In genomic region chr2:169730551-169730996, GRCm38 (mm10) we compare ENCODE assay signal across 12 mouse cellular contexts.
DNase-seq lines count a peak whose midpoint lies in the region; ATAC-seq and TF ChIP-seq lines count a peak whose summit lies in the region.
"Had no signal": no experiment of that assay in that cellular context is flagged by ENCODE, and none has a peak within 500 bp of the region (broad histone marks: within the 10 kb centered on the region; RNA-seq: fewer than 3 reads in every experiment).

No protein-coding gene starts in this region.

- no peak overlapping the region for H3K27ac ChIP-seq in liver, postnatal 0 days (ENCODE audit: low read depth)
- H3K27ac ChIP-seq in liver, embryonic 12.5 days = no peak overlapping the region
- peak overlapping the region; percentile 7; the same call in 1 of the 2 replicates for H3K27ac ChIP-seq in heart, postnatal 0 days (ENCODE audit: low read depth)
- no peak overlapping the region for H3K27ac ChIP-seq in hindbrain, embryonic 10.5 days
- H3K27ac ChIP-seq: kidney, postnatal 0 days; lung, embryonic 15.5 days had no signal

- peaks cover 8% of the 10 kb centered on the region; the same call in 1 of the 2 replicates for H3K4me1 ChIP-seq in liver, postnatal 0 days (ENCODE audit: insufficient read depth)
- H3K4me1 ChIP-seq in liver, embryonic 12.5 days = 0 out of 2 replicates have a peak, but pooled peaks cover 3% of the 10 kb centered on the region
- peaks cover 13% of the 10 kb centered on the region; the same call in 1 of the 2 replicates for H3K4me1 ChIP-seq in heart, postnatal 0 days (ENCODE audit: control insufficient read depth, insufficient read depth)
- peaks cover 30% of the 10 kb centered on the region for H3K4me1 ChIP-seq in hindbrain, embryonic 10.5 days (replicated peaks)

- intact Hi-C loops in left cerebral cortex, postnatal 25 days (cut with DNase I) = no loop called here

- H3K9ac ChIP-seq in liver, postnatal 0 days (replicated peaks) = no peak overlapping the region
- no peak overlapping the region for H3K9ac ChIP-seq in liver, embryonic 12.5 days
- no peak overlapping the region for H3K9ac ChIP-seq in heart, postnatal 0 days (replicated peaks; ENCODE audit: low read depth, low read length)
- H3K9ac ChIP-seq: lung, embryonic 15.5 days had no signal

- ATAC-seq in liver, postnatal 0 days = peak; percentile 85
- no peak for ATAC-seq in liver, embryonic 12.5 days
- ATAC-seq in Patski = peak; percentile 60
- peak; percentile 56 for ATAC-seq in heart, postnatal 0 days (ENCODE audit: insufficient read depth, low read depth)
- ATAC-seq: CD4-positive, CD25-positive, alpha-beta regulatory T cell, adult 4 months had no signal

- CTCF ChIA-PET in Patski (lab: Charles Lee) = no interaction called here

- WGBS in liver, postnatal 0 days (ENCODE audit: insufficient replicate concordance) = 61% methylated on average over 7 of the region's 7 CpGs
- WGBS in liver, embryonic 12.5 days (ENCODE audit: insufficient replicate concordance) = 62% methylated on average over 7 of the region's 7 CpGs
- WGBS in heart, postnatal 0 days = 43% methylated on average over 7 of the region's 7 CpGs
- 88% methylated on average over 7 of the region's 7 CpGs for WGBS in hindbrain, embryonic 10.5 days

- H3K9me3 ChIP-seq in liver, postnatal 0 days (ENCODE audit: low read length) = no peaks in the 10 kb centered on the region
- H3K9me3 ChIP-seq in liver, embryonic 12.5 days (replicated peaks) = no peaks in the 10 kb centered on the region
- no peaks in the 10 kb centered on the region for H3K9me3 ChIP-seq in heart, postnatal 0 days (replicated peaks; ENCODE audit: control insufficient read depth, low read length)
- no peaks in the 10 kb centered on the region for H3K9me3 ChIP-seq in hindbrain, embryonic 10.5 days
- H3K9me3 ChIP-seq: lung, embryonic 15.5 days had no signal

- TF ChIP-seq EP300 in liver, postnatal 0 days (IDR thresholded peaks at IDR 0.05; ENCODE audit: low read depth) = no peak
- TF ChIP-seq EP300 in heart, postnatal 0 days (IDR thresholded peaks at IDR 0.05; ENCODE audit: low read depth) = no peak

- H3K4me2 ChIP-seq in liver, postnatal 0 days (ENCODE audit: low read depth, low read length) = no peak overlapping the region
- no peak overlapping the region for H3K4me2 ChIP-seq in liver, embryonic 12.5 days
- H3K4me2 ChIP-seq in heart, postnatal 0 days (ENCODE audit: low read depth, low read length) = no peak overlapping the region
- H3K4me2 ChIP-seq: lung, embryonic 15.5 days had no signal

- no peaks in the 10 kb centered on the region for H3K27me3 ChIP-seq in liver, postnatal 0 days (ENCODE audit: insufficient read depth, low read length)
- H3K27me3 ChIP-seq in liver, embryonic 12.5 days (replicated peaks) = no peaks in the 10 kb centered on the region
- no peaks in the 10 kb centered on the region for H3K27me3 ChIP-seq in Patski
- no peaks in the 10 kb centered on the region for H3K27me3 ChIP-seq in heart, postnatal 0 days (ENCODE audit: control insufficient read depth, insufficient read depth, low read length)
- H3K27me3 ChIP-seq in hindbrain, embryonic 10.5 days (ENCODE audit: insufficient read depth, poor library complexity, severe bottlenecking) = no peaks in the 10 kb centered on the region
- H3K27me3 ChIP-seq: lung, embryonic 15.5 days had no signal

- peak; percentile 27 for DNase-seq in liver, postnatal 0 days
- DNase-seq in Patski (ENCODE audit: low read depth, low spot score) = peak; percentile 31
- peak; percentile 33 to 43 for DNase-seq in gastrocnemius, adult 8-10 months (ENCODE audit: low spot score in 2 of 2)
- peak; percentile 18 for DNase-seq in heart, postnatal 0 days (ENCODE audit: low spot score)
- DNase-seq in hindbrain, embryonic 10.5 days (ENCODE audit: low spot score) = no peak
- no peak for DNase-seq in left cerebral cortex, postnatal 25 days (ENCODE audit: low spot score in 2 of 2)
- no peak for DNase-seq in right cerebral cortex, postnatal 4 days
- DNase-seq: retina, postnatal 1 day had no signal

- TF ChIP-seq CTCF in liver, postnatal 0 days (IDR thresholded peaks at IDR 0.05; ENCODE audit: low read depth) = no peak
- TF ChIP-seq CTCF in Patski (IDR thresholded peaks at IDR 0.05) = no peak
- TF ChIP-seq CTCF in heart, postnatal 0 days (IDR thresholded peaks at IDR 0.05; ENCODE audit: low read depth) = no peak

- POLR2A ChIA-PET in Patski (lab: Charles Lee) = interaction anchor here (0.6 to 1.0 kb wide), 2 partner anchors 19 to 714 kb away, joined by 3 to 6 read pairs; no protein-coding TSS in a partner anchor

- in situ Hi-C loops in Patski (cut with MboI; ENCODE audit: low pct_unique_long_range_greater_than_20kb) = no loop called here

- no peaks in the 10 kb centered on the region for H3K36me3 ChIP-seq in liver, postnatal 0 days (replicated peaks; ENCODE audit: insufficient read depth, low read length)
- H3K36me3 ChIP-seq in liver, embryonic 12.5 days = no peaks in the 10 kb centered on the region
- H3K36me3 ChIP-seq in heart, postnatal 0 days (replicated peaks; ENCODE audit: control insufficient read depth, insufficient read depth, low read length) = no peaks in the 10 kb centered on the region
- H3K36me3 ChIP-seq in hindbrain, embryonic 10.5 days = no peaks in the 10 kb centered on the region
- H3K36me3 ChIP-seq: lung, embryonic 15.5 days had no signal

- H3K4me3 ChIP-seq in liver, postnatal 0 days (ENCODE audit: low read depth, low read length) = no peak overlapping the region
- H3K4me3 ChIP-seq in liver, embryonic 12.5 days = no peak overlapping the region
- H3K4me3 ChIP-seq in heart, postnatal 0 days (ENCODE audit: low read depth, low read length) = no peak overlapping the region
- no peak overlapping the region for H3K4me3 ChIP-seq in hindbrain, embryonic 10.5 days
- H3K4me3 ChIP-seq: lung, embryonic 15.5 days had no signal

Comparison
In these comparisons a context has a peak if more than half of its experiments do, and no peak if none do; other contexts are left out.
1. DNase-seq: peak in liver, postnatal 0 days (single experiment), Patski (single experiment), gastrocnemius, adult 8-10 months (2 of 2) and heart, postnatal 0 days (single experiment); none in hindbrain, embryonic 10.5 days (single experiment), left cerebral cortex, postnatal 25 days (0 of 2) and right cerebral cortex, postnatal 4 days (single experiment).